Mouse (Mus musculus): ENCODE measurements around the gene Rspry1.
A peak's percentile ranks its signal among the peaks of the same experiment; 100 is the strongest.

The Rspry1 gene

DNA sequence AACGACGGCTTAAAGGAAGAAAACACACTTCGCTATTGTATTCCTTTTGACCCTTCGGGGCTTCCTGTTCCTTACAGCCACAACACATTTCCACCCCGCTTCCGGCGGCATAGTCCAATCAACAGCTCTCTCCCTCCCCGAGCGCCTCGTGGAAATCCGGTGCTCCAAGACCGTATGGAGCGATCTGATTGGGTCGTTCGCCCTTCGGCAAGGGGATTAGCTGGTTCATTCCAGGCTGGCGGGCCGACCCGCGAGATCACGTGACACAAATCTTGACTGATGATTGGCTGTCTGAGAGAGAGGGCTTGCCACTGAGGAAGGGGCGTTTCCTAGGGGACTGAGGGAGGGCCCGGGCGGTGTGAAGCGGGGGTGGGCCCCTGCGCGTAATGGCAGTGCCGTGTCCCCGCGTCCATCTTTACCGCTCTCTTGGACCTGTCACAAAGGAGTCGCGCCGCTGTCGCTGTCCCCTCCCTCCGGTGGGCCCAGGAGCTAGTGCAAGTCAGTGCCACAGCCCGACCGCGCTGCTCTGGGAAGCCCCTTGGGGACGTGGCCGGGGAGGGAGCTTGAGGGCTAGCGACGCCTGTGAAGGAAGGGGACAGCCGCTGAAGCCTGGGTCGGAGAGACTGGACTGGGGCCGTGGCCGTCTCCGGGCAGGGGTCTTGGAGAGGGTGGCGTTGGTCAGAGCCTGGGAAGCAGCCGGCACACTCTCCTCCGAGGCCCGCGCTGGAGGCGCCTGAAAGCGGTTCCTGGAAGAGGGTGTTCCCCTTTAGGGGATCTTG lies at the start of gene Rspry1, which contains the start of gene Fam192a:
Gene Rspry1, plus strand, starts transcription at position 331 of the 779 bp plus-strand sequence.
Gene Fam192a, minus strand, starts transcription at position 391 of the 779 bp plus-strand sequence.
- DNase-seq, result peak; percentile 97

DNA sequence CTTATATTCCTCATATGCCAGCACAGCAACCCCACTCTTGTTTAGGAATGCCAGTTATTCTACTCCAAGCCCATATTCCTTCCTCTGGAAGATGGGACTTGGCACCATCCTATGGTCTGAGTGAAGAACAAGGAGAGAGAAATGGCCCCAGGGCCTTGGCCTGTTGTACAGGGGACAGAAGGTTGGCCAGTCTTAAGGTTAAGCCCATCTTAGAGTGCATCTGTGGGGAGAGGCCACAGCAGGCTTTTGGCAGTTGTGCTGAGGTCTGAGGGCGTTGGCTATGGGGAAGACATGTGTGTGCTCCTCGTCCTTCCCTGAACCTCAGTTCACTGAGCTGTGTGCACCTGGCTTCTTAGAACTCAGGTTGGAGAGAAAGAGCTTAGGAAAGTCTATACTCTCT lies 49.0 kb upstream of the Rspry1 start:
- no peak for DNase-seq

- no peak for DNase-seq
Measured at GRCm38 (mm10) chr8:94557281-94557680, 44.5 kb upstream of the Rspry1 start.

DNA sequence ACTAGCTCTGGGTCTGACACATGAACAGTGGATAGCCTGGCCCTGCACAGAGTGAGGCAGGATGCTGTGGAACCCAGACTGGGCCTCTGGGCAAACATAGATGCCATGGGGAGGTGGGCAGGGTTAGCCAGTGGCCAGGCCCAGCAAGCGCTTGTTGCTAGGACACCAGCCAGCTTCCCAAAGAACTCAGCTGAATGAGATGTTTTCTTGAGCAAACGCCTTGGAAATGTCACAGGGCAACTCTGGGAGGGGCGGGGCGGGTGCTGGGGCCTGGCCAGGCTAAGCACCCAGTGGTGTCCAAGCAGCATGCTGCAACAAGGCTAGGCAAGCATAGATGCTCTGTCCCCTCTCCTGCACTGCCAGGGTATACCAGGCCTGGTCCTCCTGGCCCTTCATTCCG lies 40.5 kb upstream of the Rspry1 start:
- no peak for DNase-seq

DNA sequence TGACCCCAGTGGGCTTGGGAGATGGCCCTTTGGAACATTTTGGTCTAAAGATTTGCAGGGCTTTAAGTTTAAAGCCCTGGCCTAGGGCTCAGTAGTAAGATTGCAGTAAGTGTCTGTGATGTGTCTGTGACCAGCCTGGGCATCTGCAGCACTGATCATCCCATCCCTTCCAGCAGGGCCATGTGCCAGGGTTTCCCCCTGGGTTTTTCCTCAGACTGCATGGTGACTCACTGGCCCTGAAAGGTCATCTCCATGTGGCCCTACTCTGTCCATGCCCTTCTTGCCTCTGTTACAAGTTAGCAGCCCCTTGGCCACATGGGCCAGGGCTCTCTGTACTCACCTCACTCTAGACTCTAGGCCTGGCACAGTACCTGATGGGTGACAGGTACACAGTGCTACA lies 37.3 kb upstream of the Rspry1 start:
- DNase-seq, result no peak

- no peak for DNase-seq
Measured at GRCm38 (mm10) chr8:94566033-94566432, 35.7 kb upstream of the Rspry1 start.

- DNase-seq, result no peak
Measured at GRCm38 (mm10) chr8:94566446-94567158, 35.1 kb upstream of the Rspry1 start.

DNA sequence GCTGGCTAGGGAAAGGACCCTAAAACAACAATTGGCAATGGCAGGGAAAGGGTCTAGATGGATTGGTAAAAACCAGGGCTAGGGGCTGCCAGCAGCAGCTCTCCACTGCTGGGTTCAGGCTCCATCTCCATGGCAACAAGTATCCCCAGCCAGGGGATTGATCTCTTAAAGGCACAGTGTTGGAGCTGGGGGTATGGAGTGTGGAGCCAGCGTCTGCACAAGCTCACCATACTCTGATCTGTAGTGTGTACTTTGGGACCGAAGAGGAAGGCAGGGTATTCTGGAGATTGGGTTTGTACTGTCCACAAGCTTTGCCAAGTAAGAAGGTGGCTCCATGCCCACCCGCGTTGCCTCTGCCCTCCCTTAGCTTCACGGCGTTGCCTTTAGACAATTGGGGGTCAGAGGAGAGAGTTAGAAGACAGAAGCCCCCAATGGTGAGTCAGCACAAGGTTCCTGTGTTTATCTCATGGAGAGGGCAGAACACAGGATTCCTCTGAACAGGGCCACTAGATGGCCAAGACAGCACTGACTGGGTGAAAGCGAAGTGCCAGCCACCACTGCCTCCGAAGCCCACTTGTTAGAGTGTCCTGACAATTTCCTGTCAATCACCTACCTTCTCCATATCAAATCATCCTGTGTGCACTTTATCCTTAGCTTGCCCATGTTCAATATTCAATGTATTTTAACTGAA lies 34.4 kb upstream of the Rspry1 start:
- DNase-seq, result no peak

GRCm38 (mm10) chr8:94568098-94568497 lies 33.6 kb upstream of the Rspry1 start:
- DNase-seq, result no peak

GRCm38 (mm10) chr8:94569419-94569818 lies 32.3 kb upstream of the Rspry1 start:
- DNase-seq, result no peak

- no peak for DNase-seq
Measured at GRCm38 (mm10) chr8:94571896-94572295, 29.8 kb upstream of the Rspry1 start.

DNA sequence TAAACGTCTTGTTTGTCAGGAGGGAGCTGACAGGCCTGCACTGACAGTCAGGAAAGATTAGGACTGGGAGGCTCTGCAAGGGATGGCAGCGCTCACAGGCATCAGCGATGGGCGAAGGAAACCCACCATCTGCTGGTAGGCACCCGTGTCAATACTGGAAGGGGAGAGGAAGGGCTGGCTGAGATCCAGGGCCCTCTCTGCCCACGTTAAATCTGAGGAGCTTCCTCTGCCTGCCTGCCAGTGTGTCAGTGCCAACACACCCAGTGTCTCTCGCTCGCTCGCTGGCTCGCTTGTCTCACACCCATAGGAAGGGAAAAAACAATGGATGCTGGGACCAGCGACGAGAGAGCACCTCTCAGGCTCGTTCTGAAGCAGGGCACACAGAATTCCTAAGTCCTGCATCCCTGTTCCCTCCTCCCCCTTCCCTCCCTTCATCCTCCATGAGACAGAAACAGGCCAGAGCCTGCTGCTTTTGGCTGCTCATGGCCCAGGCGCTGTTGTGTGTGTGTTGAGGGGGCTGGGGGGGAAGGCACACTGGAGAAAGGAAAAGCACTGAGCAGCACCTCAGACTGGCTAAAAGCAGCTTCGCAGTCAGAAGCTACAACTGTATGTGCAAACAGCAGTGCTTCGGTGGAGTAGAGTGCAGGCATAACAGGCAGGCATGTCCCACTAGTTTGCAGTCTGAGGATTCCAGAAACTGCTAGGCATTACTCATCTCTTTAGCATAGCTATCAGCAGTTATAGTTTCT lies 27.4 kb upstream of the Rspry1 start:
- DNase-seq, result no peak

- no peak for DNase-seq
Measured at GRCm38 (mm10) chr8:94575148-94575547, 26.6 kb upstream of the Rspry1 start.

DNA sequence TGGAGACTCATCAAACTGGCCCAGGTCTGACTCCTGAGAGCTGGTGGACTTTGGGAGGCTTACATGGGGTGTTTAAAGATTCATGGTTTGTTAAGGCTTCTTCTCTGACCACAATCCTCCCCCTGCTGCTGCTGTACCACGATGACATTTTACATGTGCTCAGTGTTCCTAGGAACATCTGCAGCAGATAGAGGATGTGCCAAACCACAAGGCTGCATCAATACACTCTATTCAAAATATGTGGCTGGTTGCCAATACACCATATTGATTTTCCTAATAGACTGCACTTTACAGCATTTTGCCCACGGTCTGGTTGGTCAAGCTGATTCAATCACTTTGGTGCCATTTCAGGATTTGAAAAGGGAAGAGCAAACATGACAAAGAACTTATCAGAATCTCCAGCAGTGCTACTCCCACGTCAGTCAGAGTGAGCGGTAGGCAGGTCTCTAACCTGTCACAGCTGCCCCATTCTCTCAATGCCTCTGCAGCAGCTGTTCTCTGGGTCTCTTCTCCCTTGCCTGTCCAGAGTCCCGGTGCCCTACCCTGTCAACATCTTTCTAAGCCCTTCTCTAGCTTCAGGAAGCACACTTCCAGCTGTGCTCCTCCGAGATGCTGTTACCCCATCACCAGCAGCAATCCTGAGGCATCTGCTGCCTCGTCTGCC lies 19.8 kb upstream of the Rspry1 start:
- DNase-seq, result no peak

DNA sequence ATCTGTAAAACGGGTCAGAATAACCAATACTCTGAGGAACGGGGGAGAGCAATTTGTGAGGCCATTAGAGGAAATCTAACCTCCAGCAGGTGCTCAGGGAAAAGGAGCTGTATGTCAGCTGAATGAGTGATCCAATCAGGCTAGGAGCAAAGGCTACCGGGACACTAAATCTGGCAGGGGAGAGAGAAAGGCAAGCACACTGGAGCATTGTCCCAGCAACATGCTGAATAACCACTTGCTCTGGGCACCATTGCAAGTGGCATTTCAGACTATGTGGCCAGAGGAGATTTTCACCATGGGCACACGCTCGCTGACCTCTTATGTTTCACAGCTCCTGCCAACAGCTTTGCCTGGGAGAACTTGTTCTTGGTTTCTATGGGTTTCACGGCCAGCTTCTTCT lies 19.2 kb upstream of the Rspry1 start:
- DNase-seq, result no peak

GRCm38 (mm10) chr8:94584238-94584817 lies 17.4 kb upstream of the Rspry1 start:
- DNase-seq, result no peak

- DNase-seq, result no peak
Measured at GRCm38 (mm10) chr8:94591691-94592090, 10.0 kb upstream of the Rspry1 start.

DNA sequence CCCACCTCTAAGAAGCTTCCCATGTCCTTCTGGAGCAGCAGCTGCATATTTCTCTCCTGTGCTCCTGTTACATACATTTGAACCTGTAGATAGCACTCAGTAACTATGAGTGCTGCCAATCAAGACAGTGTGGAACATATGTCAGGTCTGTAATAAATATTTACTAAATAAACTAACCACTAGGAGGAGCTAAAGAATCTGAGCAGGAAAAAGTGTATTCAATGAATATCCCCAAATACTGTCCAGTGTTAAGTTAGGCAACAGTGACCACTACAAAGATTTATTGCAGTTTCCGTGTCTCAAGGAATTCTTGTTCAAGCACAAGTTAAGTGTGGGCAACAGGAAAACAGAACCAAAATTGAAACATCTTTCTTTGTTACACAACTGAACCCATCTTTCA lies 7.5 kb upstream of the Rspry1 start:
- no peak for DNase-seq

- no peak for DNase-seq
Measured at GRCm38 (mm10) chr8:94600478-94600877, 1.3 kb upstream of the Rspry1 start.

GRCm38 (mm10) chr8:94601034-94601606 lies 617 bp upstream of the Rspry1 start:
- peak; percentile 55 for DNase-seq

DNA sequence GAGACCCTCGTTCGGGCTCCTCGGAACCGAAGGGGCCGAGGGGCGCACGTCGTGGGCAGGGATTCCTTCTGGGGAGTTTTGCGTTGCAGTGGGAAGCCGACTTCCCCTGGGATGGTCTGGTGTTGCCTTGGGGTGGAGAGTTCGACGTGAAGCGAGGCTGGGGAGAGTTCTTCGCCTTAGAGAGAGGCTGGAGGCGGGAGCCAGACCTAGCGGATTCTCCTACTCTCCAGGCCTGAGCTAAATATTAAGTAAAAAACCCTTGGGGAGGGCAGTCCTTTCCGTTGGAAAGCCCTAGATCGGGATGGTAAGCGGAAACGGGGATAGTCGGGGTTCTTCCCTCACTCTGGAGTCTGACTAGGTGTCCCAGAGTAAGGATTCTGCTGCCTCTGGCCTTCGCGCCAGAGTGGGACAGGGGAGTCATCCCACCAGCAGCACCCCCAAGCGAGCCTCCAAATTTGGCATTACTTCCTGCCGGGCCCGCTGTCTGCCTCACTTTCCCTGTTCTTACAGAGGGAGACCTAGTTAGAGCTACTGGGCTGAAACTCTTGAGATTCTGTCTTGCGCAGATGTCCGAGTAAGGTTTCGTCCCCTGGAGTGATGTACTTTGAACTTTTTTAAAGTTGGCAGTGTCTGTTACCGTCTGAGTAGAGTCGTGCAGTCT lies 864 bp downstream of the Rspry1 start:
- peak; percentile 54 for DNase-seq
